Mouse (Mus musculus) T-cell, adult 2 months (primary cell): ENCODE results near the gene Btbd3.

ENCODE experiments used
- DNase-seq: peaks from one replicate; pipeline ENCODE4 v3.0.0; 2022; ENCODE audit warnings: low spot score

Gene Btbd3

GRCm38 (mm10) chr2:138256411-138256810 is at the start of gene Btbd3:
Btbd3 (plus strand) TSS chr2:138256565.
- peak; percentile 24 for DNase-seq

GRCm38 (mm10) chr2:138215561-138215960 is 40.8 kb upstream of the Btbd3 start:
- no peak for DNase-seq

DNA sequence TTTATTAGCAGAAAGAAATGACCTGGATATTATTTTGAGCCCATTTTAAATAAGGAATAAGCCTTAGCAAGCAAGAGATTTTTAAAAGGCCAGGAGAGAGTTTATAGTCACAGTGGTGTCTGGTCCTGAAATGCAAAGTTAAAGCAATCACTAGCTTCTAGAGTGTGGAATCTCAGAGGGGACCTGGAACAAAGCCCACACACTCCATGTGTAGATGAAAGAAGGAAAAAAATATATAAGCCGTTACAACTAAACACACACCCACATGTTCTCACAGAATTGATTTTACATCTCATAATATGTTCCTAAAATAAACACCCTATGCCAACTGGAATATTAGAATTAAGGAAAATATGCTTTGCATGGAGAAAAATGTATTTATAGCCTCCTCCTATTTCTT is 36.1 kb upstream of the Btbd3 start:
- no peak for DNase-seq

DNA sequence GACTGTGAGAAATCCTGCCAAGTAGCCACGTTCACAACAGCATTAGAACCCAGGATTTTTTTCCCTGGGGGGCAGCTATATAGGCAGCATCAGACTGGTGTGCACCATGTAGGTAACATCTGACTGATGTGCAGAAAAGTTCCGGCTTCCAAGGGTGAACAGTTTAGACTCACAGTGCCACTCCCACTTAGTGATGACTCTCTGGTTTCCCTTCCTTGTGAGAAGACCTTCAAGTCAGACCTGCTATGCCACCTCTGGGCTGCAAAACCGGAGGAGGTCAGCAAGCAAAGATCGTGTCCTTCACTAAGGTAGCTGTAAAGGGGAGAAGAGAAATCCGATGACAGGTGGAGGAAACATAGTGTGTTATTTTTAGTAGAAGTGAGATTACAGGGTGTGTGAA is 24.1 kb upstream of the Btbd3 start:
- DNase-seq, result no peak

GRCm38 (mm10) chr2:138236149-138236548 is 20.2 kb upstream of the Btbd3 start:
- no peak for DNase-seq

GRCm38 (mm10) chr2:138242452-138242851 is 13.9 kb upstream of the Btbd3 start:
- DNase-seq, result no peak

DNA sequence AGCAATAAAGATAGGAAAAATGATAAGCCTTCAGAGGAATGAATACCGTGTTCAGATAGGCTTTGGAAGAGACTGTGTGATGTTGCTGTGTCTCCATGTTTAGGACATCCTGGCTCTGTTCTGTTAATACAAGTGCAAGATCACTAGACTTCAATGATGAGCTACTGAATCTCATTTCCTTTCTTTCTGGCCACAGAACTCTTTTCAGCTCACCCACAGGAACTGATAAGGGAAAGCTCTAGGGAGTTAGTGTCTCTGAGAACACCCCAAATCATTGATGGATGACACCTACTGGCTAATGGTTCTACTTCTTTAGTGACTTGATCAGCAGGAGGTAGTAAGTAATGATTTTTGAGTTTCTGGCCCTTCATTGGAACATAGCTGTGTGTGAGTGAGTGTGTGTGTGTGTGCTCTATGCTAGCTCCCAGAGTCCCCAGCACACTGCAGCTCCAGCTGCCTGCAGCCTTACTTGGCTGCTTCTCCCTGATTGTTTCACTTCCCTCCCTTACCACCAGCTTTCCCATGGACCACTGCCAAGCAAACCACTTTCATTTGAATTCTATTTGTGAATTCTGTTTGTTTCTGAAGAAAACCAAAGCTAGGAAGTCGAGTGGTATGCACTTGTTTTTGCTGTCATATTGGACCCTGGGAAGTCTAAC is 10.6 kb upstream of the Btbd3 start:
- no peak for DNase-seq

DNA sequence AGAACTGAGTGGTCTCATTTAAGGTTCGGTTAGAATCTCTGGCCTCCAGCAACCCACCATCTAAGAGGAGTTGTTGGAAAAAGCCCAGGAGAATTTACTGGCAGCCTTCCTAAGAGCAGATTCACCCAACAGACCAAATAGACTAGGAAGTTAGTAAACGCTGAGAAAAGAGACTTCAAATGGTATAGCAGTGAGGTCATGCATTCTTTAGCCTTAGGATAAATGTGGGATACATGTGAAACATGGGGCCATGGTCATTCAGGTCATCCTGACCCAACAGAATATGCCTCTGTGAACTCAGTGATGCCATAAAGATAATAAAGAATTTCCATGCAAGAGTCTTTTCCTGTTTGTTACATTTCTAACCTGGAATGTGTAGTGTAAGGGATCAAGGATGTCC is 8.4 kb upstream of the Btbd3 start:
- DNase-seq, result no peak

- no peak for DNase-seq
These were observed 596 bp downstream of the Btbd3 start for GRCm38 (mm10) chr2:138256851-138257471.

DNA sequence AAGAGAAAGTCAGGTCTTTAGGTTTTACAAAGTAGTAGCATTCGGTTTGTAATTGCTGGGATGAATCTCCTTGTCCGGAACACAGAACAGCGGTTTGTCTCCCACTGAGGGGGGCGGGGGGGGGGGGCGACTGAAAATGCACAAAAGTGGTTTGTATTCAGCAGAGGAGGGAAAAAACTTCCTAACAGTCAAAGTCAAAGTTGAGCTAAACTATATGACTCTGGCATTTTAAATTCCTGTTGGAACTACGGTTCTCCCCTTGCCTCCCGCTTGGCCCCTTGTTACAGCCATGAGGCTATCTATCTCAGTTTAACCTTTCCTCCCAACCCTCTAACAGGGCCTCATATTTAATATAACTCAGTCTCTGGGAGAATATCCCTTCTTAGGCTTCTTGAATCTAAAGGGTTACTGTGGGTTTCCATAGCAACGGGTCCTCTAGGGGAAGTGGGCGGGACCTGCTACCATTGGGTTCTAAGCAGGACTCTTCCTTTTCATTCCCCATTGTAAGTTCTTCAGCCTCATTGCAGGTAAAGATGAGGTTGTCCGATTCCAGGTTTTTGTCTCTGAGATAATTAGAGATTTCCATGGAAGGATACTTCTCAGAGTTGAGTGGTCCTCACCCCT is 1.4 kb downstream of the Btbd3 start:
- peak; percentile 40 for DNase-seq

DNA sequence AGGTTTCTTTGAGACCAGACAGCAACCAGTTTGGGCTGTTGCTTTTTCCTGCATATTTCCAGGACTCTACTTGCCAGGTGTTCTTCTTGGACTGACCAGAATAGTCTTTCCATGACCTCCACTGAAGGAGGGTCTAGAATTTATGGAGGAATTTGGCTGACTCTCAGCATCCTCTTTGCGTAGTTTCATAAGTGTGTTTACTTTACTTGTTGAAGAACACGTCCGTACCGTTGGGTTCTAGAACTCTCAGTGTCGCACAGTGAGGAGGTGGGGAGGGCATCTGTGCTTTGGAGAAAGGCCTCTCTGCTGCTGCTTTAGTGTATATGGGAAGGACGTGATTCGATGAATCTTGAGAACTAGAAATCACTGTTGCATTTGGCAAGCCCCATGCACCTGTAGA is 4.8 kb downstream of the Btbd3 start:
- no peak for DNase-seq

GRCm38 (mm10) chr2:138262885-138263284 is 6.5 kb downstream of the Btbd3 start:
- no peak for DNase-seq

GRCm38 (mm10) chr2:138265356-138266005 is 9.1 kb downstream of the Btbd3 start:
- peak; percentile 53 for DNase-seq

- DNase-seq, result no peak
These were observed 10.3 kb downstream of the Btbd3 start for GRCm38 (mm10) chr2:138266679-138267078.

GRCm38 (mm10) chr2:138267852-138268513 is 11.6 kb downstream of the Btbd3 start:
- DNase-seq, result no peak

DNA sequence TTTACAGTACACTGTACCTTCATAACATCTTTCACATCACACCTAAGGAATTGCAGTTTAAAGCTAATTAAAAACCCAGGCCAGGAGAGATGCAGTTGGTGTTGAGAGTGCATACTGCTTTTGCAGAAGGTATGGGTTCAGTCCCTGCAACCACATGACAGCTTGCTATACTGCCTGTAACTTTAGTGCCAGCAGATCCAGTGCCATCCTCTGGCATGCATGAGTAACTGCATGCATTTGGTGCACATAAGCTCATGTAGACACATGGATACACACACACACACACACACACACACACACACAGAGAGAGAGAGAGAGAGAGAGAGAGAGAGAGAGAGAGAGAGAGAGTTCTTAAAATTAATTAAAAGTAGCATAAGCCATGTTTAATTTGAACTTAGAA is 13.0 kb downstream of the Btbd3 start:
- no peak for DNase-seq

- no peak for DNase-seq
These were observed 17.2 kb downstream of the Btbd3 start for GRCm38 (mm10) chr2:138273404-138274073.

GRCm38 (mm10) chr2:138274086-138274485 is 17.7 kb downstream of the Btbd3 start:
- no peak for DNase-seq

- no peak for DNase-seq
These were observed 21.7 kb downstream of the Btbd3 start for GRCm38 (mm10) chr2:138277842-138278691.

- no peak for DNase-seq
These were observed 22.7 kb downstream of the Btbd3 start for GRCm38 (mm10) chr2:138278853-138279640.
